Mouse (Mus musculus): Measurements from ENCODE around the gene Zfp663. TPM values are rescaled to one million over a fixed set of nuclear protein-coding genes. Genes with fewer than 3 reads are reported as not detected.
A peak's percentile ranks its signal among the peaks of the same experiment; 100 is the strongest.

The Zfp663 gene
- polyA plus RNA-seq, 3 experiments from 2014 or later: not detected

DNA sequence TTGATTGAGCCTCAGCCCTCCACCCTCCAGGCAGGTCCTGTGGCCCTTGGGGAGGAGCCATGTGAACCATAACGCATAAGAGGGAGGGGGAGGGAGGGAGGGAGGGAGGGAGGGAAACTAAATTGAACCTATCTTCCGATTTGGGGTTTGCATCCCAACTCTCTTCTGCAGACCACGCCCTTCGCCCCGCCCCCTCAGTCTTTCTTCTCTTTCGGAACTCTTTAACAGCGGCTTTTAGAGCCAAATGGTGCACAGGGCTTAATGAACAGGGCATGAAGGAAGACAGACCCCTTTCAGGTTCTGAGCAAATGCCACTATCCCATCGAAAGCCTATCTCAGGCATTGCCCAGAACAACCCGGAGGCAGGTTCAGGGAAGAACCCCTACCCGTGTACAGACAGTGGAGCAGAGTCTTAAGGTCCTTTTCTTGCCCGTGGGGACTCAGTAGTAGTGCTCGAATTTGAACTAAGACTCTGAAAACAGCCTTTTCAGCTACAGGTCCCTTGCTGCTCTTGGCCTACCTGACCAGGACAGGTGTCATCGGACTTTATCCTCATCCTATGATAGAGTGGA lies 575 bp downstream of the Zfp663 start:
- no peak for ATAC-seq

DNA sequence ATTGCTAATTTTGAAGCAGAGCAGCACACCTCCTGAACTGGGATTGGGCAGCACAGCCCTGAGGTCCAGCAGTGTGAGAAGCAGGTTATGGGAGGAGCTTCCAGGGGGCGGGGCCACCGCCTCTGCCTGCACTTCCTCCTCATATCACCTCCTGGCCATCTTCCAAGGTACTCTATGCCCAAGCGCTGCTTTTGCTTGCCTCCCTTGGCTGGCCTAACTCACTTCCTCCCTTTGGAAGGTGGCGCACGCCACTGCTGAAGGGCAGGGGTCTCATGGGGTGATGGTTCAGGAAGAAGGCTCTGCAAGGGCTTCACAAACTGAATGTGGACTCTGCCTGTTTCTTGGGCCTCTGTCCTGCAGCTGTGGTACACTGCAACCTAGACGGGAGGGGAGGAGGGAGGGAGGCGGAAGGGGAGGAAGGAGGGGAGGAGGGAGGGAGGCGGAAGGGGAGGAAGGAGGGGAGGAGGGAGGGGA lies 1.4 kb downstream of the Zfp663 start:
- ATAC-seq: no peak

DNA sequence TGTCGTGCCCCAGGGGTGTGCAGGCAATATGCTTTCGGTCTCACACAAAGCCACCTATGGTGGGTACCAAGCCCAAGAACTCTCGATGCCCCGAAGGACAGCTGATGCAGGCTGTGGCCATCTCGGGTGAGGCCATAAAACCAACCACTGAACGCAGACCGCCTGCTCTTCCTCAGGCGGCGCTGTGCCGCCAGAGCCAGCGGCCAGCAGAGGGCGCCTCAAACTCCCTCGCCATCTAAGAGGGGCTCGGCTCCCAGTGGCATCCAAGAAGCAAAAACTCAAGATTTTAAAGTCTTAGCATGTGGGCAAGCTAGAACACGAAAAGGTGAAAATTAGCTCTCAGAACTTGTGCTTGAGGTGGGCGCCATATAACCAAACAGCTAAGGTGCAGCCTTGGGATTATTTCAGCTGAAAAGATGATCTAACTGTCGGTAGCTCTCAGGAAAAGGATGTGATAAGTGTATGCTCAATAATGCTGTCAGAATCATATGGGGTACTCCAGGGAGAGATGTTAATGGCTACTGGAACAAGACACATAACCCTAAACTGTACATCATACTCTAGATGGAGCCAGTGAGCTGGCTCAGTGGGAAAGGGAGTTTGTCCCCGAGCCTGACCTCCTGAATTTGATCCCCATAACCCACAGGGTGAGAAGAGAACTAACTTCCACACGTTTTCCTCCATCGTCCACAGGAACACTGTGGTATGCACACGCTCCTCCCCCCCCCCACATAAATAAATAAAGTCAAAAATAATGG lies 4.0 kb downstream of the Zfp663 start:
- ATAC-seq: no peak

DNA sequence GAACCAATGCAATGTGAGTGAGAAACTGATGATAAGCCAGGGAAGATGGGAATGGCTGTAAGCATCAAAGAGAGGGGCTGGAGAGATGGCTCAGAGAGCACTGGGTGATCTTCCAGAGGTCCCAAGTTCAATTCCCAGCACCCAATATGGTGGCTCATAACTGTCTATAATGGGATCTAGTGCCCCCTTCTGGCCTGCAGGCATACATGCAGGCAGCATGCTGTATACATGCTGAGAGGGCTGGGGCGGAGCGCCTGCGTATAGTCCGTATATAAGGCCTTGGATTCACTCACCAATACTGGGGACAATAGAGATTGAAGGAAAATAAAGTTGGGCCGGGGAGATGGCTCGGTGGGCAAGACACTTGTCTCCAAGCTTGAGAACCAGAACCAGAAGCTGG lies 5.2 kb downstream of the Zfp663 start:
- no peak for ATAC-seq

DNA sequence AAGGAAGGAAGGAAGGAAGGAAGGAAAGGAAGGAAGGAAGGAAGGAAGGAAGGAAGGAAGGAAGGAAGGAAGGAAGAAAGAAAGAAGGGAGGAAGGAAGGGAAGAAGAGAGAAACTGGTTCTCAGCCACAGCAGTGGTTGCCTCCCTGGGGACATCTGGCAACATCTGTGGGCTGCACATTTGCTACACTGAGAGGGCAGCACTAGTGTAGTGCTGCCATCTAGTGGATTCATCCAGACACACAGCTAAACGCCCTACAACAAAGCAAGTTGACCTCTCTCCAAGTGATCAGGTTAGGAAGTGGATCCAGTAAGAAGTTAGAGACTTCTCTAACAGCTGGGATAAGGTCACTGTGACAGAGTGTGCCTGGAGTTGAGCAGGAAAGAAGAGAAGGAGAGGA lies 7.7 kb downstream of the Zfp663 start:
- ATAC-seq: no peak

DNA sequence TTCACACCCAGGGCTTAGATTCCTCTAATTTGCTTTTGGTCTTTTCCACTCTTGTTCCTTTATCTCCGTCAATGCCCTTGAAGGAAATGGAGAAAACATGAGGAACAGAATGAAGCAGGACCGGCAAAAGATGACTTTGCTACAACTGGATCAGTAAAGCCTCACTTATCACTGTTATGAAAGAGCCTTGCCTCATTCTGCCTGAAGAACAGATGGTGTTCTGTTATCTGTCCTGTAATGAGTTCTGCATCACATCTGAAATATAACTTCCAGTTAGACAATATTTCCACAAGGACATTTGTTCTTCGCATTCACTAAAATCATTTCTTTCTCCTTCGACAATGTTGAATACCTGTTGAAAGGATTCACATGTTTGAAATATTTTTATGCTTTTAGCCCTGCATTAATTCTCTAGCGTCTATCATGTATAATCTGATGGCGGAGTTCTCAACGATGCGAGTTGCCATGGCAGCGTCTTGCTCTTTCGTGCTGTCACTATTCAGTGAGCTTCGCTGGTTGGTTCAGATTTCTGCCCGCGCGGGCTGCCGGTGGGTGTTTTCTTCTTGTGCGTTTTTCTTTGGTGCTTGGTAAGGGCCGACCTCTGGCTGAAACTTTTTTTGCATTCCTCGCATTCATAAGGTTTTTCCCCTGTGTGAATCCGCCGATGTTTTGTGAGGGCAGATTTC lies 16.6 kb downstream of the Zfp663 start:
- no peak for ATAC-seq

DNA sequence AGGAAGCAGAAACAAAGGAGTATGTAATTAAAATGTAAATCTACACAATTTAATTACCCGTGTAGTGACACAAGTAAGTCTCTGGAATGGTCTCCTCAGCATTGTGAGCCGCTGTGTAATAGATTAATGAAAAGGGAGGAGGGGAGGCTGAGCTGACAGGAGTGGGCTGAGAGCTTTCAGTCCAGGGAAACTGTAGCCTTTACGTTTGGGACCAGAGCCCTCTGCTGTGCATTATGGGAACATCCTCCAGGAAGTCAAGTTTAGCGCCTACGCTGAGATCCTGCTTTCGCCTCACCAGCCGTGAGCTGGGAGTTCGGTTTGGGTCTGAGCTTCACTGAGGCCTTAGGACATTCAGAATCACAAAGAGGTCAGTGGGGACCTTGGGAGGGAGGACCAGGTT lies 19.1 kb downstream of the Zfp663 start:
- ATAC-seq: no peak

DNA sequence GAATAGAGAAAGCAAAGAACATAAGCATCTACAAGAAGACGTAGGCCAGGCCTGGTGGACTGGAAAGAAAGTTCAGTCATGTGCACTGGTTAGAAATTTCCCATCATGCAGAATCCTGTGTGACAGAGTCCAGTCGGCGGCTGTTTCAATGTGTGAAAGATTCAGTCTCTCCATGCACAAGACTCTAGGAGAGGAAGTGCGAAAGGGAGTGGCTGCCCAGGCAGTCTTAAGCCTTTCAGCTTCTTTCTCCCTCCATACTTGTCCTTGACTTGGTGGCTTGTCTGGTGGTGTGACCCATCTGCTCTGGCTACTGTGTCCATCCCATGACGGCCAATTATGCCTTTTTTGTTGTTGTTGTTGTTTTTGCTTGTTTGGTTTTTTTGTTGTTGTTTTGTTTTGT lies 22.3 kb downstream of the Zfp663 start:
- no peak for ATAC-seq

DNA sequence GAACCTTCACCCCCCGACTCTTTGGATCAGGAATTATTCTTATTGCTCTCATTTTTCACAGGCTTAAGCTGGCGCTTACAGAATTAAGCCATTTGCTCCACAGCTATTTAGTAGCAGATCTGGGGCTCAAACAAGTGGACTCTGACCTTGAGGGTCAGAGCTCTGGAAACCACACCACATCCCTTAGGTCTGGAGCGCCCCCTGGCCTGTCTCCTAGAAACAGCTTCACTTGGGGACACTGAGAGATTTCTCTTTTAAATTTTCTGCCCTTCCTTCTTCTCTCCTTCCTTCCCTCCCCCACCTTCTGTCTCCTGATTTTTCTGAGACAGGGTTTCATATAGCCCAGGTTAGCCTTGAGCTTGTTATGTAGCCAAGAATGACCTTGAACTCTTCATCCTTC lies 31.3 kb downstream of the Zfp663 start:
- ATAC-seq: no peak

DNA sequence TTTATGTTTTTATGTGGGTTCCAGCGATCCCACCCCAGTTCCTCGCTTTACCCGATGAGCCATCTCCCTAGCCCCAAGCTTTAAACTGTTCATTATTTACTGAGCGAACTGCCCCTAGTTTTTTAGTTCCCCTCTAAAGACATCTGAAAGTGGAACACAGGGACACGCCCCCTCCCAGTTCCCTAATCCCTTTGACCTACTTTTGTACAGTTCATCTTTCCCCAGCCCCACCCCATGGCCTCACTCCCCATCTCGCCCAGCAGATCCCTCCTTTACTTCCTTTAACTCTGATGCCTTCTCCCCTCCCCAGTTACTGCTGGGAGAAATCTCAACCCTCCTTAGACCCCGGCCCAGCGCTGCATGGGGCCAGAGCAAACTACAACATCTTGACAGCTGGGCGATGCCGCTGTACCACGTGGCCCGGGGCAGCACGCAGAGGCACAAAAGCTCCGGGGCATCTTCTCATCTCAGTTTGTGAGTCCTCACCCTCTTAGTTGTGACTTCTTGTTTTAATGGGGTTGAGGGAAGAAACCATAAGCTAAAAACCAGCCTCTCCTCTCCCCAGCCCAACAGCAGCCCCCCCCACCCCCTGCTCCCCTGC lies 35.8 kb downstream of the Zfp663 start:
- no peak for ATAC-seq

DNA sequence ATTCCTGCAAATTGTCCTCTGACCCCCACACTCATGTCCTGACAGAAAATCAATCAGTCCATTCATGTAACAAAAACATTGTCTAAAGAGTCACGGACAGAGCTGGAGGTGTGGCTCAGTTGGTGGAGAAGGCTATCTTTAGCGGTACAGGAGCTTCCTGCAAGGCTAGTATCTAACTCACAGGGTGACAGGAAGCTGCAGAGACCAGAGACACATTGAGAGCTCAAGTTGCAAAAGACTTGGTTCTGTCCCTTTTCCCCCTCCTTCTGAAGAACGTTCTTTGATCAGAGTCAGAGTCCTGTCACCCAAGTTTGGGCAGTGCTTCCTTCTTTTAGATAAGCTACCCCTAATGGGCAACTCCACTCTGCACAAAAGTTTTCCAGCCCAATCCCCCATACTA lies 38.8 kb downstream of the Zfp663 start:
- ATAC-seq: no peak

DNA sequence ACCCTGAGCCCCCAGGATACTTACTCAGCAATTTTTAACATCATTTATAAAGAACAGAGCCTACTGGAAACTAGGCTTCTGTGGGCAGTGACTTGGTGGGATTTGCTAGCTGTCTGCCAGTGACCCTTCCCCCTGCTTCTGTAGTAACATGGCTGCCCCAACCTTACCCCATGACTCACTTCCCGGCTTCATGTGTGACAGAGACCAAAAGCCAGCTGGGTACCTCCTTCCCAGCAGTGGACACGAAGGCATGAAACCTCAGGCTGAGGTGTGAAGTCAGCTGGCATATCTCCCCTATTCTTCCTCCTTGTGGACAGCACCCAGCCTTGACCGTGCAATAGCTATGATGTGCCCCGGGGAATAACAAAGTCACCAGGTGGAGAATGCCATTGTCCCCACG lies 39.8 kb downstream of the Zfp663 start:
- no peak for ATAC-seq

DNA sequence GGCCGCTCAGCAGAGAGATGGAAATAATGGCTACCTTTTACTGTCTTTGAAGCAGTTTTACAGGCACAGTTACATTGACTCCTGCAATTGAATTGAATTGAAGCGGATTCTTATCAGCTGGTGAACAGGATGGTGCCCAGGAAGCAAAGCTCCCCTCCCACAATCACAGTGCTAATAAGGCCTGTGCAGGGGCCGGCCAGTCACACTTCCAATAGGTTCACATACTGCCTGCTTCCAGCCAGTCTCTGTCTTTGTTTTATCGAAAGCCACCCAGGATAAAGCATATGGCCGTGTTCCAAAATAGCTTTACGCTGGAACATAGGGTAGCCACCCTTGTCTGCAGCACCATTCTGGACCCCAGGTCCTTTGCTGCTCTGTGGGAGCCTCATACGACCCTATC lies 41.1 kb downstream of the Zfp663 start:
- no peak for ATAC-seq

DNA sequence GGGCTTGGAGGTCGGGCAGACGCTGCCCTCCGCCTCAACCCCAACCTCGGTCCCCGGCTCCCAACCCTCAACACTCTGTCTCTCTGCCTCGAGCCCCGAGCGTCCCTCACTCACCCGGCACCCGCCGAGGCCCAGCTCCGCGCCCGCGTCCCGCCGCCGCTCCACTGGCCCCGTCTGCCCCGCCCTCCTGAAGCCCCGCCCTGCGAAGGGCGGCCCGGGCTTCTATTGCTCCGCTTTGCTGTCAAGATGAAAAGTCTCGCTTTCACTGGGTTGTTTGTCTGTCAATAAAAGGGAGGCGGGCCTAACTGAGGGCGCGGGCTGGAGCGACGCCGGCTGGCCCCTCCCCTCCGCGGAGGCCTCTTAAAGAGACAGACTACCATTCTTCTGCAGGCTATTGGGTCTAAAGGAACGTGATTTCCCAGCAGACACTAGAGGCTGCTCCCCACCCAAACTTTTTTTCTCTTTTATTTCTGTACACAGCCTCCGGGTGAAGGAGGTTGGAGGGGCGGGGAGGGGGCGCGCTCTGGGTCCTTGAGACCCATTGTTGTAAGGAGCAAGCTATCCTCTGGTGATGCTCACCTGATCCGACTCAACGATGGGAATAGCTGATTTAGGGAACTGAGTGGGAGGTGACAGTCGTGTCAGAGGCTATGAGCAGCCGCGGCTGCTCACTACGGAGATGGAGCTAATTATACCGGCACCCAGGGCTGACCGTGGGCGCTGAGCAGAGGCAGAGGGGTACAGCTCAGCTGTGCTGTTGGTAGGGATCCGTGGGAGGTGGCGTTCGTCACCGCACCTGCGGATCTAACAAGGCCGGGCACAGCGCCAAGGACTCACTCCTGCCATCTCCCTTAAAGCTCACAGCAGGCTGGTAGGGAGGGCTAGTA lies 42.0 kb downstream of the Zfp663 start, which contains the start of gene Elmo2:
Elmo2 (minus strand) TSS at position 176 of the 887 bp plus-strand sequence.
- peak; percentile 99 for ATAC-seq

DNA sequence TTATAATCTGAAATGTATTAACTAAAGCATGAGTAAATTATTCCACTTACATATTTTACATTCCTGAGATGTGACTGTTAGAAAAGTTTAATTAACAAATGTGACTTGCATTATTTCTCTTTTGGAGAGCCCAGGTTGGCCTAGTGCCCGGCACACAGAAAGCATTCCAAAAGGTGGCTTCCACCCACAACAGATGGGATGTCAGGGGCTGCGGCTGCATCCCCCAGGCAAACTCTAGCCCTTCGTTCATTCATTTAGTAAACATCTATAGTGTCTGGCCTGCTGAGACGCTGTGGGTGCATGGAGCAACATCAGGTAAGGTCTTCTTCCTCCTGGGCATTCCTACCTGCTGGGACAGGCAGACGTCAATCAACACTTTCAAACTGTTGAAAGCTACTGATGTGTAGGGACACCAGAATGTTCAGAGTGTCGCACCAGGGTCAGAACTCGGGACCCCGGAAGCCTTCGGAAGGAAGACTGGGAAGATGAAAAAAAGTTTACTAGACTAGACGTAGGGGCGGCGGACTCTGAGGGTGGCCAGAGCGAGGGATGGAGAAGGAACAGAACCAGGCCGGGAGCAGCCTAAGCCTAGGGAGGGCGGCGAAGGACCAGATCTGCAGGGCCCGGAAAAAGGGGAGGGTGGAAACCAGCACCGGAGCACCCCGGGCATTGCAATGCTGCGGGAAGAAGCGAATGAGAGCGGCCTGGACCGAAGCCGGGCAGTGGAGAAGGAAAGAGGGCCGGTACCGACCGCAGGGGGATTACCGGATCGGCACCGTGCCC lies 42.8 kb downstream of the Zfp663 start:
- ATAC-seq: no peak

DNA sequence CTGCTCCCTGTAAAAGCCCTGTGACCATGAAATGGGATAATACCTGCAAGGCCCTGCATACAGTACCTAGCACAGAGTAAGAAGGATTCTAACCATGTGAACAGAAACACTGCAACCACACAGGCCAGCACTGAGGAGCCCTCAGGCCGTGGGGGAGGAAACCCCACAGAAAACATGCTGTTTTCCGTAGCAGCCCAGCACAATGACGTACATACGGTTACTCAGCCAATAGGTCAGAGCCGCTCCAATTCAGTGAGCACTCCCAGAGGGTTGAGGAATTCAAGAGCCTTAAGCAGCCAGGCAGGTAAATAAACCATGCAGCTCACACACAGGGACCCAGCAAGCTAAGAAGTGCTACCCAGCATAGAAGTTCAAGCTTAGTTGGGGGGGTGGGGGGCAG lies 44.6 kb downstream of the Zfp663 start:
- no peak for ATAC-seq

DNA sequence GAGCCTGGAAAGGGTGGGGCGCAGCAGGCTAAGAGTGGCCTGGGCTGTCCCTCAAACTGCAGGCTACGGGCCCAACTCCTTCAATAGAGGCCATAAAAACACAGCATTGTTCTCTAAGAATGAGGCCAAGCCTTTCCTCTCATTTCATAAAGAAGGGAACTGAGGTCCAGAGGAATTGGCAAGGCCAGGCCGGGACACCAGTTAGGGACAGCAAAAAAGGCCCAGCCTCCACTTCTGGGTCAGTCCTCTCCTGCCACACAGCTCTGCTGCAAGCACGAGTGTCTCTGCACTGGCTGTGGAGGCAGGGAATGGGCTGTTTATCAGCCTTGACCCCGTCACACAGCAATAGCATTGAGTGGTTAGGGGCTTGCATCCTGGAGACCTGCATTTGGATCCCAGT lies 45.0 kb downstream of the Zfp663 start:
- ATAC-seq: no peak

DNA sequence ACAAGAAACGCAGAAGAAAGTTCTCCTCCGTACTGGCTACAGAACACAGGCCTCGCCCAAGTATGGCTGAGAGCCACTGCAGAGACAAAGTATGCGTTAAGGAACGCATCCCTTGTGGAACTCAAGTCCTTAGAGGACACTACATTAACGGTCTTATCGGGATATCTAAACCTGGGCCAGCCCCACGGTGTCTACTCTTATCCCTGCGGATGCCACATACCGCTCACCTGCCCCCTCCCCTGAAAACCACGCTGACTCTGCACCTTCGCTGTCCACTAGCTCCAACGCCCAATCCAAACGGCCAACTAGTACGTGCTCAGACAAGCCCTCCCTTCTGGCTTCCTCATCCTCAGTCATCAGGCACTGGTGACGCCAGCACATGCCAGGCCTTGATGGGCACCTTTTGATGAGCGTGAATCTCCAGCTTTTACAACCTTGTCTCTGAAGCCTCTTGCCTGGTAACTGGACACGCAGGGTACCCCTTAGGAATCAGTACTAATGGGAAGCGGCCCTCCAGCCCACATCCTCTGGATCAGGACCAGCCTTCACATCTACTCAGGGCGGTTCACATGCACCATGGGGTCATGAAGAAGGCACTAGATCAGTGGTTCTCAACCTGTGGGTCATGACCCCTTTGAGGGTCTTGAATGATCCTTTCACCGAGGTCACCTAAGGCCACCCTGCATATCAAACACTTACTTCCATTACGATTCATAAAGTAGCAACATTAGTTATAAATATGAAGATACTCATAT lies 46.4 kb downstream of the Zfp663 start:
- no peak for ATAC-seq

DNA sequence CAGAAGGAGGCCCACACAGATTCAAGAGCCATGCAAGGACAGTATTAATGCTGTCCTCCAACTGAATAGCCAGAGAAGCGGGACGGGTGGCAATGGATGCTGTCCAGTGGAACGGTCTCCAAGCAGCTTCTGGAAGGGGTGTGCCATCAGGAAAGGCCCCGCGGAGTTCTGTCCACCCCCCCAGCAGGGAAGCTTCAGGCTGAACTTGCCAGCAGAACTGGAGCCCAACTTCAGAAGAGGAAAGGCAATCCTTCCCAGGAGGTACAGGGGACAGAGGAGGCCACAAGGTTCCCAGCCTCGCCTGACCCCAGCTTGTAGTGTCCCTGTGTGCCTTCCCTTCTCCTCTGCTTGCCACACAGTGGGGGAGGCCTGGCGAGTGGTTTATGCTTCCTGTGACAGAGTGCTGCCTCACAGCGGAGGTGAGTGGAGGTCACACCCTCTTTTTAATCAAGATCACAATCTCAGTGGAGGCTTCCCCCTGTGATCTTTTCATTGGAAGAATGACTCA lies 47.1 kb downstream of the Zfp663 start:
- no peak for ATAC-seq

DNA sequence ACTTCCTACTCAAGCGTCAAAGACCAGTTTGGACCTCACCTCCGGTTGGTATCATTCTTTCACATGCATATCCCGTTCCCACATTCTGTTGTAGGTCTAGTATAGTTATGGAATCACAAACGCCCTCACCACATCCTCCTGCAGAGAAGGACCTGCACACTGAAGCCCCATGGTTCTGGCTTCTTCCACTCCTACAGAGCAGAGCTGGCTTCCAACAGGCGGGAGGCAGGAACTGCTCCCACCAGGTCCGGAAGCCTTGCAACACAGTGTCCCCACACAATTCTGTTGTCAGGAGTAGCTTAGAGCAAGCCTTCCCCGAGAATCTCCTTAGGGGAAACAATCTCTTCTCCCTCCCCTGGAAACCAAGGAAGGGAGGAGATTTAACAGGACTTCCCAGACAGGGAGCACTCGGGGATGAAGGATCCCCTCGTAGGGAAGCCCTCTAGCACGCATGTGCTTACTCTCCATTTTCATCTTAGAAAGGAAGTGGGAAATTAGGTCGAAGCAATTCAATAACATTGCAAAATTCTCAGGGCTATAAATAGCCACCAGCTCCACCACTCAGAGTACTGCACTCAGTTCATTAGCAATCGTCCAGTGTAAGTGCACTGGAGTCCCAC lies 47.9 kb downstream of the Zfp663 start:
- ATAC-seq: no peak

Data from inflammation-experienced regulatory T-cells, adult 6 months (primary cell).